Mouse (Mus musculus) lung, postnatal 0 days (tissue): ENCODE results near the gene Fras1.

Experiments used
- CTCF ChIP-seq: IDR thresholded peaks from 2 replicates; pipeline ENCODE4 v1.5.1; 2016; ENCODE audit warnings: antibody characterized with exemption, mild to moderate bottlenecking
- EP300 ChIP-seq: IDR thresholded peaks from 2 replicates; pipeline ENCODE4 v1.6.1; 2016; ENCODE audit warnings: antibody characterized with exemption, mild to moderate bottlenecking, control low read depth

DNA sequence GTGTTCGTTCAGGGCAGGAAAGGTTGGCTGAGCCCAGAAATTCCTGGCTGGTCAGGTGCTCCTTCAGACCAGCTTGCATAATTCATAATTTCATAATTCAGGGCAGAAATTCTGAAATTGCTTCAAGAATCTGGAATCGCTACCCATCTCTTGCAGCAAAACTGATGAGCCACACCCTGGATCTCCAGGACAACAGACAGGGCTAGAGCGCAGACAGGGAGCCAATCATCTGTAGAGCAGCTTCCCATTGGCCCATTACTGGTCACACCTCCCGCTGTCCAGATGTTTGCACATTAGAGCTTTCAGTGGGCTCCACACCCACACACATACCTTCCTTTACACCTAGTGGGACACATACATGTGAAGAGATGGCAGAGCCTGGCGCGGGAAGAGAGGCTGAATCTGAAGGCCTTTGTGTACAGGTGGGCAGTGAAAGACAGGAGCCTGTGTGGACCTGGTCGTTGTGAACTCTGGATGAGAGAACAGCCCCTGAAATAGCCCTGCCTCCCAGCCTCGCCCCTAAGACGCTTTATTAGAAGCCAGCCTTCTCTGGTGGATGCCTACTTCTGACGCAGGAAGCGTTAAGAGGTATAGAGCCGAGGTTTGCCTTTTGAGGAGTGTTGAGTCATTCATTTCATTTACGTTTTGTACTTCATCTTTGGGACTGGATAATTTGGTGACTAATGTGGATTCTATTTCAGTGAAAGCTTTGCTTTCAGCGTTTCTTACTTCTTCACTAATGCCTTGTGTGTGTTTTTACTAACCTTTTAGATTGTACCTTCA lies 409.9 kb downstream of the Fras1 start:
- TF ChIP-seq CTCF (no peak), EP300 (peak; percentile 14)
